Mouse (Mus musculus): ENCODE results near the gene Chd2. TPM values are rescaled to one million over a fixed set of nuclear protein-coding genes. Genes with fewer than 3 reads are reported as not detected.

Gene Chd2
- polyA plus RNA-seq, 1 experiment from 2014 or later, result 40.2 TPM

DNA sequence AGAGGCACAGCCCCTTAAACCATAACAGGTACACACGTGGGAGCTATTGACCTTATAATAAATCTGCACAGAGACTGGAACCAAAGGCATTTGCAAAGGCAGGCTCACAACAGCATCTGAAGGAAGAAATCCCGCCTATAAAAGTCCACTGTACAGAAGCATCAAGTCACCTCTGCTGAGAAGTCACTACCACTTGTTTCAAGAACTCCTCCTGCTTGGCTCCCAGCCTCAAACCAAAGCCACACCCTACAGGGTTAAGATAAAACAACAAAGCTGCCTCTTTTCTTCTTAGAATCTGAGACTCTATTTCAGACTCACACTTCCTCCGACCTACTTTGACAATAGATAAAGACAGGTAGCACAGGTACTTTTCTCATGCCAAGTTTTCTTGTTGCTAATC, 62.1 kb downstream of the Chd2 start:
- 86% methylated on average over 3 of the region's 3 CpGs for WGBS
- no peak for DNase-seq (ENCODE audit: low spot score)
- H3K36me3 ChIP-seq (ENCODE audit: control insufficient read depth, insufficient read depth, low read length), result peaks cover 93% of the 10 kb centered on the region
- no peak for ATAC-seq
- no peaks in the 10 kb centered on the region for H3K4me1 ChIP-seq (ENCODE audit: control insufficient read depth, insufficient read depth, low read length)
- H3K9ac ChIP-seq (ENCODE audit: low read length), result no peak overlapping the region
- no peaks in the 10 kb centered on the region for H3K27me3 ChIP-seq (replicated peaks; ENCODE audit: control insufficient read depth, insufficient read depth, low read length)
- H3K4me3 ChIP-seq (ENCODE audit: low read depth, low read length), result no peak overlapping the region
- no peak overlapping the region for H3K27ac ChIP-seq (ENCODE audit: low read depth, low read length)
- no peak overlapping the region for H3K4me2 ChIP-seq (ENCODE audit: low read length)
- H3K9me3 ChIP-seq (replicated peaks; ENCODE audit: control insufficient read depth, low read length), result no peaks in the 10 kb centered on the region

DNA sequence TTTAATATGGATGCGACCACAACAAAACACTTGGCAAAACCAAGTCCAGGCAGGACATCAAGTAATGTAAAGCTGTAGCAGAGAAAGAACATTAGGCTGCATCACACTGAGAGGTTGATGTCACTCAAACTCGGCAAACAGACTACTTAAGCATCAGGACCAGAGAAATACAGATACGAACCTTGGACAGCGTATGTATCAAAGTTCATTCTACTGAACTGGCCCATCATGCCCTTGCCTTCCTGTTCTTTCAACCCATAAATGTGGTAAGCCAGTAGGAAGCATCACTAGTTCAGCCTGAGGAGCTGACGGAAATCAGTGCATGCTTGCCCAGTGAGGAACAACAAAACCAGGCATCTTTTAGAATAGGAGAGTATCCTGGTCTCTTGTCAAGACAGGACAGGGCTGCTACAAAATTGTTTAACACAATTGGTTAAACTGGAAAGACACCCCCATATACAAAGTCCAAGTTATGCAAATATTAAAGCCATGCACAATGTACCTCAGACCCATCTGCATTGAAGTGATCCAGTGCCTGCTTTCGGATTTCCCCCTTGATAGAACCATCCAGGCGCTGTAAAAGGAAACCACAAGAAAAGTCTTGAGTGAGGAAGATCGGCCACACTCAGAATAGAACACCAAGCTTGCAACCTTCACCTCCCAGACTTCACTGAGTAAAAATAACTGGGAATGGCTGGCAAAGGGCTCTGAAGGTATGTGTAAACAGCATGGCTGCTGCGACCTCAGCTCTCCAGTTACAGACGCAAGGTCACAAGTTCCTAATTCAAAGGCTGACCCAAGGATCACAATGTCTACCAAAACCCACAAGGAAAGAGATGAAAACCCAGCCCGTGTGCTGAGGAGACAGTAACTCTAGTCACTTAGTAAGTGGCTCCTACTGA, 63.2 kb downstream of the Chd2 start:
- DNase-seq (ENCODE audit: low spot score) (no peak), ATAC-seq (no peak)
- no peaks in the 10 kb centered on the region for H3K27me3 ChIP-seq (replicated peaks; ENCODE audit: control insufficient read depth, insufficient read depth, low read length)
- H3K4me1 ChIP-seq (ENCODE audit: control insufficient read depth, insufficient read depth, low read length), result no peaks in the 10 kb centered on the region
- no peak overlapping the region; the same call in 1 of the 2 replicates for H3K27ac ChIP-seq (ENCODE audit: low read depth, low read length)
- no peaks in the 10 kb centered on the region for H3K9me3 ChIP-seq (replicated peaks; ENCODE audit: control insufficient read depth, low read length)
- no peak overlapping the region for H3K9ac ChIP-seq (ENCODE audit: low read length)
- H3K4me2 ChIP-seq (ENCODE audit: low read length), result no peak overlapping the region
- peaks cover 96% of the 10 kb centered on the region for H3K36me3 ChIP-seq (ENCODE audit: control insufficient read depth, insufficient read depth, low read length)
- H3K4me3 ChIP-seq (ENCODE audit: low read depth, low read length), result no peak overlapping the region
- WGBS, result 90% methylated on average over 11 of the region's 11 CpGs

DNA sequence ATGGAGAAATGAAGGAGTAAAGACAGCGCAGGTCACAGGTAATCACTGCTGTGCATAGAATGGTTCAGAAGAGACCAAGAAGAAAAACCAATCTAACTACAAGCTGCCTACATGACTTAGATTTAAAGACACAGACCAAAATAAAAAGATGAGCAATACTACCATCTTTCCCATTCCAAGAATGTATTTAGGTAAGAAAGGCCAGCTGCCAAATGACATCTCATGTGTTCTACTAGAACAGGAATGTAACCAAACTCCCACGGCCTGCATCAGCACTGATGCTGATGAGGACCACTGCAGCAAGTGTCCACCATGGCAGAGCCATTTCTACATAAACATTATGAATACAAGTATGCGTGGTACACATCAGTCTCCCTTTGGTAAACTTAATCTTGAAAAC, 73.9 kb downstream of the Chd2 start:
- WGBS, result 94% methylated on average over 3 of the region's 3 CpGs
- ATAC-seq, result no peak
- peaks cover 91% of the 10 kb centered on the region for H3K36me3 ChIP-seq (ENCODE audit: control insufficient read depth, insufficient read depth, low read length)

DNA sequence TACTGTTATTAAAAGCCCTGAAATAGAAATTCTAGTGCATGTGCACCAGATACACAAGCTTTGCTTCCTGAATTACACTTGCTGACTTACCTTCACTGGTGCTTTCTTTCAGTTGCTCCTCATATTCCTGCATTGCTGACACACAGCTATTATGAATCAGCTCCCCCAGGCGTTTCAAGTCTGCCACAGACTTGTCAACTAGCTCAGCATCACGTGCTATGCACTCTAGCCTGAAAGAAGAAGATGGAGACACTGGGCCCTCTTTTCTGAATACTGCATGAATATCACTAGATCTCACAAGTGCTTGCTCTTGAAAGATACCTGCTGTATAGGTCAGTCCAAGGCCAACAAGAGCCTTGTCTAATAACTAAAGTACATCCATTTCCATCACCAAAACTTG, 78.1 kb downstream of the Chd2 start:
- DNase-seq (ENCODE audit: low spot score) (no peak), ATAC-seq (no peak)
- Histone ChIP-seq H3K27ac (ENCODE audit: low read depth, low read length) (no peak overlapping the region), H3K4me2 (ENCODE audit: low read length) (no peak overlapping the region), H3K27me3 (replicated peaks; ENCODE audit: control insufficient read depth, insufficient read depth, low read length) (no peaks in the 10 kb centered on the region), H3K36me3 (ENCODE audit: control insufficient read depth, insufficient read depth, low read length) (peaks cover 91% of the 10 kb centered on the region), H3K4me1 (ENCODE audit: control insufficient read depth, insufficient read depth, low read length) (no peaks in the 10 kb centered on the region), H3K9me3 (replicated peaks; ENCODE audit: control insufficient read depth, low read length) (no peaks in the 10 kb centered on the region), H3K4me3 (ENCODE audit: low read depth, low read length) (no peak overlapping the region), H3K9ac (ENCODE audit: low read length) (no peak overlapping the region)
- 93% methylated on average over 2 of the region's 2 CpGs for WGBS

More for the DNA sequence above, 73.9 kb downstream of the Chd2 start:
- no peak overlapping the region for H3K4me3 ChIP-seq (ENCODE audit: low read depth, low read length)
- no peaks in the 10 kb centered on the region for H3K9me3 ChIP-seq (replicated peaks; ENCODE audit: control insufficient read depth, low read length)
- no peak overlapping the region for H3K27ac ChIP-seq (ENCODE audit: low read depth, low read length)
- H3K27me3 ChIP-seq (replicated peaks; ENCODE audit: control insufficient read depth, insufficient read depth, low read length), result no peaks in the 10 kb centered on the region
- H3K4me2 ChIP-seq (ENCODE audit: low read length), result no peak overlapping the region
- no peaks in the 10 kb centered on the region for H3K4me1 ChIP-seq (ENCODE audit: control insufficient read depth, insufficient read depth, low read length)
- no peak for DNase-seq (ENCODE audit: low spot score)
- H3K9ac ChIP-seq (ENCODE audit: low read length), result no peak overlapping the region

DNA sequence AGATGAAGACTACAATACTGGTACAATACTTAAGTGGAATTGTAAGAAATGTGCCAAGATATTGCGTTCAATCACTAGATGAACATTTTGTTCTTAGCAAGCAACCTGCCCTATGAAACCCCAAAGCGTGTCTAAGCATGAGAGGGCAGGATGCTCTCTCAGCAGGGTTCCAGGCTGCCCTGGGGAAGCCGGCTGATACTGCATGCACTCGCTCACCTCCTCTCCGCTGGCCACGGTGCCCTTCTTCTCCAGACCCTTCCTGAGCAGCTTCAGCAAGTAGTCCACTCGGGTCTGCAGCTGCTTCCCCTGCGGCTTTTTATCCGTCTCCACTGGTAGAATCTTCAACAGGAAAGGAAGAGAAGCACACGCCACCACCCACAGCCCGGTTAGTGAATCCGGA, 87.5 kb downstream of the Chd2 start:
- Histone ChIP-seq H3K4me2 (ENCODE audit: low read length) (no peak overlapping the region), H3K36me3 (ENCODE audit: control insufficient read depth, insufficient read depth, low read length) (peaks cover 93% of the 10 kb centered on the region), H3K27ac (ENCODE audit: low read depth, low read length) (no peak overlapping the region), H3K9ac (ENCODE audit: low read length) (no peak overlapping the region), H3K4me1 (ENCODE audit: control insufficient read depth, insufficient read depth, low read length) (no peaks in the 10 kb centered on the region), H3K4me3 (ENCODE audit: low read depth, low read length) (no peak overlapping the region), H3K27me3 (replicated peaks; ENCODE audit: control insufficient read depth, insufficient read depth, low read length) (no peaks in the 10 kb centered on the region), H3K9me3 (replicated peaks; ENCODE audit: control insufficient read depth, low read length) (no peaks in the 10 kb centered on the region)
- 94% methylated on average over 12 of the region's 12 CpGs for WGBS
- DNase-seq (ENCODE audit: low spot score), result no peak
- no peak for ATAC-seq

DNA sequence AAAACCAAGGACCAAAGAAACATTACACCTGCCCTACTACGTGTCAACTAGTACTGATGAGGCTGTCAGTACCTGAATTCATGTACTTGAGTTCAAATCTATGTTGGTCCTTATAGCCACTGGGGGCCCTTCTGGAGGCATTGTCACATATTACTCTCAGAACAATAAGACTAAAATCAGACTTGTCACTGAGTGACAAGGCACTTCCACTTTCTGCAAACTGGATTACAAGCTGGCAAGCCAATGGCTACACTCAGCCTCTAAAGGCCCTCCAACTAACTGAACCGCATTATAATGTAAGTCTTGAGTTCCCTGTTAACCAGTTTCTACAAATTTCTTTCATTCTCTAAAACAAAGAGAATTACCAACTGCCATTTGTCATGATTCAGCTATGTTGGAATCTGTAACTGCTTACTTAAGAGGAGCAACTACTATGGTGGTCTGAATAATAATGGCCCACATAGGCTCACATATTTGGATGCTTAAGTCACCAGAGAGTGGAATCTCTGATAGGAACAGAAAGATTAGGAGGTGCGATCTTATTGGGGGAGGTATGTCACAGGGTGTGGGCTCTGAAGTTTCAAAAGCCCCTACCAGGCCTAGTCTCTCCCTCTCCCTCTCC, 89.3 kb downstream of the Chd2 start:
- no peak overlapping the region for H3K9ac ChIP-seq (ENCODE audit: low read length)
- no peak for ATAC-seq

DNA sequence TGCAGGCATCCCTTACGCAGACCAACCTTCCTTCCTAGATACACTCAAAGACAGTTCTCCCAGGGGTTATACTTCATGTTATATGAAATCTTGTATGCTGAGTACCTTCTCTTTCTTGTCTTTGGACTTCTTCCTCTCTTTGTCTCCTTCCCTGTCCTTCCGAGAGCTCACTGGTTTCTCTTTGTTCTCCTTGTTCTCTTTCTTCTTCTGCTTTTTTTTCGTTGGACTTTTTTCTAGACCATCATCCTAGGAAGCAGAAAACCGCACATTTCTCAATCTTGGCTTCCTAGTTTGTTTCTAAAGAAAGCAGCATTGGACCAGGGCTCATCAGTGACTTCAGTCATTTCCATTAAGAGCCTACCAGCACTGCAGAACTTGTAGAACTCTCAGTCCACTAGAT, 90.0 kb downstream of the Chd2 start:
- DNase-seq (ENCODE audit: low spot score) (no peak), ATAC-seq (no peak)
- no peaks in the 10 kb centered on the region for H3K27me3 ChIP-seq (replicated peaks; ENCODE audit: control insufficient read depth, insufficient read depth, low read length)
- H3K4me2 ChIP-seq (ENCODE audit: low read length), result no peak overlapping the region
- no peaks in the 10 kb centered on the region for H3K4me1 ChIP-seq (ENCODE audit: control insufficient read depth, insufficient read depth, low read length)
- H3K36me3 ChIP-seq (ENCODE audit: control insufficient read depth, insufficient read depth, low read length), result peaks cover 96% of the 10 kb centered on the region
- no peak overlapping the region for H3K27ac ChIP-seq (ENCODE audit: low read depth, low read length)
- no peak overlapping the region for H3K4me3 ChIP-seq (ENCODE audit: low read depth, low read length)
- 91% methylated on average over 4 of the region's 4 CpGs for WGBS
- no peaks in the 10 kb centered on the region for H3K9me3 ChIP-seq (replicated peaks; ENCODE audit: control insufficient read depth, low read length)
- H3K9ac ChIP-seq (ENCODE audit: low read length), result no peak overlapping the region

More for the DNA sequence above, 89.3 kb downstream of the Chd2 start:
- no peak overlapping the region for H3K27ac ChIP-seq (ENCODE audit: low read depth, low read length)
- no peak for DNase-seq (ENCODE audit: low spot score)
- H3K36me3 ChIP-seq (ENCODE audit: control insufficient read depth, insufficient read depth, low read length), result peaks cover 95% of the 10 kb centered on the region
- no peaks in the 10 kb centered on the region for H3K27me3 ChIP-seq (replicated peaks; ENCODE audit: control insufficient read depth, insufficient read depth, low read length)
- no peak overlapping the region for H3K4me3 ChIP-seq (ENCODE audit: low read depth, low read length)
- H3K4me1 ChIP-seq (ENCODE audit: control insufficient read depth, insufficient read depth, low read length), result no peaks in the 10 kb centered on the region
- H3K9me3 ChIP-seq (replicated peaks; ENCODE audit: control insufficient read depth, low read length), result no peaks in the 10 kb centered on the region
- whole genome bisulfite sequencing, result 89% methylated on average over 3 of the region's 3 CpGs
- no peak overlapping the region for H3K4me2 ChIP-seq (ENCODE audit: low read length)

DNA sequence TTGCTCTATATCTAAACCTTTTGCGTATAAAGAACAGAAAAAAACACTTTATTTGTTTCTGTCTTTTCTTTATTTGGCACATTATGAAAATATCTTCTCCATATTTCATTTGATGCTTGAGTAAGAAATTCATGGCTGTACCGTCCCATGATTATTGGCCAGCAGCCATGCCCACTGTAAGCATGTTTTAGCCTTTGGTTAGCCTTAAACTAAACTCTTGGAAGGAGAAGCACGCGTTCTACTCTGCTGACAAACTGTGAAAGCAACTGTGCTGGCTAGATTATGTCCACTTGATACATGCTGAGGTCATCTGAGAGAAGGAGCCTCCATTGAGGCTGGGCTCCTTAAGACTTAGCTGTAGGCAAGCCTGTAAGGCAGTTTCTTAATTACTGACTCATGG, 99.4 kb downstream of the Chd2 start:
- Histone ChIP-seq H3K4me3 (ENCODE audit: low read depth, low read length) (no peak overlapping the region), H3K9me3 (replicated peaks; ENCODE audit: control insufficient read depth, low read length) (no peaks in the 10 kb centered on the region), H3K27me3 (replicated peaks; ENCODE audit: control insufficient read depth, insufficient read depth, low read length) (no peaks in the 10 kb centered on the region), H3K9ac (ENCODE audit: low read length) (no peak overlapping the region), H3K4me2 (ENCODE audit: low read length) (no peak overlapping the region), H3K27ac (ENCODE audit: low read depth, low read length) (no peak overlapping the region), H3K4me1 (ENCODE audit: control insufficient read depth, insufficient read depth, low read length) (no peaks in the 10 kb centered on the region), H3K36me3 (ENCODE audit: control insufficient read depth, insufficient read depth, low read length) (peaks cover 96% of the 10 kb centered on the region)
- DNase-seq (ENCODE audit: low spot score) (no peak), ATAC-seq (no peak)
- WGBS, result 98% methylated on average over 4 of the region's 4 CpGs

DNA sequence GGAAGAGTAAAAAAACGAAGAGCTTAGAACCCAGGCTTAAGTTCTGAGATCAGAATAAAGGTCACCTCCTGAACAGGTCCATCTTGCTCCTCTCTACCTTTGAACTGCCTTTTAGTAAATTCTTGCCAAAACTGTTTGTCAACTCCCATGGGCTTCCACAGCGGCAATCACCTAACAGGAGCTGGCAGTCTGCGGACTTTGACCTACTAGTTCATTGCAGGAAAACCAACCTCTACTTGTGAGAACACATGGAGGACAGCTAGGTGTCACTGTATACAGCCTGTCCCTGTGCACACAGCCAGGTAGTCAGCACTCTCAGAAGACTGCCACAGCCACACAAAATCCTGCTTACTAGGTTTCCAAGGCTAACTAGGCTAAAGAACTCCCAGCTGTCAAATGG, 99.8 kb downstream of the Chd2 start:
- no peaks in the 10 kb centered on the region for H3K4me1 ChIP-seq (ENCODE audit: control insufficient read depth, insufficient read depth, low read length)
- no peak overlapping the region for H3K9ac ChIP-seq (ENCODE audit: low read length)
- H3K9me3 ChIP-seq (replicated peaks; ENCODE audit: control insufficient read depth, low read length), result no peaks in the 10 kb centered on the region
- H3K4me3 ChIP-seq (ENCODE audit: low read depth, low read length), result no peak overlapping the region
- peaks cover 96% of the 10 kb centered on the region for H3K36me3 ChIP-seq (ENCODE audit: control insufficient read depth, insufficient read depth, low read length)
- no peak overlapping the region for H3K27ac ChIP-seq (ENCODE audit: low read depth, low read length)
- no peak for DNase-seq (ENCODE audit: low spot score)
- 95% methylated on average over 3 of the region's 3 CpGs for WGBS
- H3K4me2 ChIP-seq (ENCODE audit: low read length), result no peak overlapping the region
- ATAC-seq, result no peak
- no peaks in the 10 kb centered on the region for H3K27me3 ChIP-seq (replicated peaks; ENCODE audit: control insufficient read depth, insufficient read depth, low read length)
